Mouse (Mus musculus) megakaryocyte, embryonic 14.5 days (primary cell): ENCODE results near the gene Rpn2. TPM values are rescaled to one million over a fixed set of nuclear protein-coding genes. Genes with fewer than 3 reads are reported as not detected.

Experiments used
- H3K27me3 ChIP-seq: replicated peaks from 2 replicates; pipeline ENCODE3; 2012; ENCODE audit warnings: inconsistent platforms
- H3K36me3 ChIP-seq: replicated peaks from 2 replicates; pipeline ENCODE3; 2012; ENCODE audit warnings: low read length, inconsistent platforms, mixed read lengths
- H3K4me1 ChIP-seq: 2 replicates; pipeline ENCODE4 v1.6.1; 2012; ENCODE audit warnings: inconsistent platforms
- H3K4me3 ChIP-seq: replicated peaks from 2 replicates; pipeline ENCODE3; 2012; ENCODE audit warnings: moderate library complexity, mild to moderate bottlenecking, inconsistent platforms
- H3K9me3 ChIP-seq: 2 replicates; pipeline ENCODE4 v1.6.1; 2012; ENCODE audit warnings: inconsistent platforms
- FLI1 ChIP-seq: IDR thresholded peaks from 2 replicates; pipeline ENCODE4 v1.6.1; 2012; ENCODE audit warnings: low read length, inconsistent platforms, mixed read lengths
- GATA1 ChIP-seq: IDR thresholded peaks from 3 replicates; pipeline ENCODE4 v1.6.1; 2012; ENCODE audit warnings: mixed read lengths, low read length, inconsistent platforms, borderline replicate concordance
- polyA plus RNA-seq: library from polyadenylated mRNA; stranded (reverse); fragments of >175 nt; gene quantifications from 2 replicates; pipeline ENCODE4 v1.2.3, GENCODE M21; 2012; ENCODE audit warnings: low replicate concordance; ENCODE audit not compliant: insufficient read depth

Rpn2 gene
- polyA plus RNA-seq, 1 experiment = 73.1 TPM

- Histone ChIP-seq H3K4me1 (peaks cover 51% of the 10 kb centered on the region), H3K4me3 (no peak overlapping the region), H3K36me3 (no peaks in the 10 kb centered on the region), H3K27me3 (peaks cover 70% of the 10 kb centered on the region), H3K9me3 (no peaks in the 10 kb centered on the region)
- TF ChIP-seq FLI1 = no peak
- no peak for TF ChIP-seq GATA1
Observed at GRCm38 (mm10) chr2:157342328-157342926, 63.6 kb downstream of the Rpn2 start.

GRCm38 (mm10) chr2:157343337-157343736 lies 64.5 kb downstream of the Rpn2 start:
- H3K27me3 ChIP-seq = peaks cover 73% of the 10 kb centered on the region
- no peak overlapping the region for H3K4me3 ChIP-seq
- no peak for TF ChIP-seq GATA1
- no peak for TF ChIP-seq FLI1
- no peaks in the 10 kb centered on the region for H3K9me3 ChIP-seq
- no peaks in the 10 kb centered on the region for H3K36me3 ChIP-seq
- H3K4me1 ChIP-seq = peaks cover 56% of the 10 kb centered on the region

- peaks cover 32% of the 10 kb centered on the region for H3K4me1 ChIP-seq
- no peak within 1 kb of the TSS for H3K4me3 ChIP-seq
- no peaks in the 10 kb centered on the region for H3K9me3 ChIP-seq
- TF ChIP-seq FLI1 (no peak), GATA1 (no peak)
- peaks cover 68% of the 10 kb centered on the region for H3K27me3 ChIP-seq
- H3K36me3 ChIP-seq = no peaks in the 10 kb centered on the region
Observed at GRCm38 (mm10) chr2:157347361-157348159, 68.7 kb downstream of the Rpn2 start, which contains the start of gene Ghrh. Gene Ghrh (minus strand): TSS chr2:157347506.

- Histone ChIP-seq H3K36me3 (no peaks in the 10 kb centered on the region), H3K4me1 (peaks cover 37% of the 10 kb centered on the region), H3K27me3 (peaks cover 56% of the 10 kb centered on the region), H3K4me3 (no peak overlapping the region), H3K9me3 (no peaks in the 10 kb centered on the region)
- TF ChIP-seq FLI1 (no peak), GATA1 (no peak)
Observed at GRCm38 (mm10) chr2:157349121-157349778, 70.4 kb downstream of the Rpn2 start.

- Histone ChIP-seq H3K4me1 (peaks cover 30% of the 10 kb centered on the region), H3K27me3 (peaks cover 24% of the 10 kb centered on the region), H3K4me3 (no peak overlapping the region), H3K9me3 (peaks cover 17% of the 10 kb centered on the region), H3K36me3 (peaks cover 5% of the 10 kb centered on the region)
- TF ChIP-seq GATA1 = no peak
- TF ChIP-seq FLI1 = no peak
Observed at GRCm38 (mm10) chr2:157353183-157353582, 74.4 kb downstream of the Rpn2 start.

GRCm38 (mm10) chr2:157354106-157354505 lies 75.3 kb downstream of the Rpn2 start:
- Histone ChIP-seq H3K4me1 (peaks cover 25% of the 10 kb centered on the region), H3K4me3 (no peak overlapping the region), H3K9me3 (peaks cover 18% of the 10 kb centered on the region), H3K36me3 (peaks cover 5% of the 10 kb centered on the region), H3K27me3 (peaks cover 16% of the 10 kb centered on the region)
- TF ChIP-seq FLI1 = no peak
- no peak for TF ChIP-seq GATA1

DNA sequence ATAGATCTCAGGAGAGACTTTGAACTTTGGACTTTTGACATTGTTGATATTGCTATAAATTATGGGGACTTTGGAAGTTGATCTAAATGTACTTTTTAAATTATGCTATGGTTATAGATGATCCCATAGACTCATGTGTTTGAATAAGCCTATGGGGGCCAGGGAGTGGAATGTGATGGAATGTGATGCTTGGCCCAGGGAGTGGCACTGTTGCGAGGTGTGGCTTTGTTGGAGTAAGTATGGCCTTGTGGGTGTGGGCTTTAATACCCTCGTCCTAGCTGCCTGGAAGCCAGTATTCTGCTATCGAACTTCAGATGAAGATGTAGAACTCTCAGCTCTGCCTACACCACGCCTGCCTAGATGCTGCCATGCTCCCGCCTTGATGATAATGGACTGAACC lies 81.2 kb downstream of the Rpn2 start:
- Histone ChIP-seq H3K4me1 (peaks cover 21% of the 10 kb centered on the region), H3K27me3 (peaks cover 2% of the 10 kb centered on the region), H3K4me3 (no peak overlapping the region), H3K36me3 (peaks cover 5% of the 10 kb centered on the region), H3K9me3 (peaks cover 14% of the 10 kb centered on the region)
- TF ChIP-seq GATA1 (no peak), FLI1 (no peak)

DNA sequence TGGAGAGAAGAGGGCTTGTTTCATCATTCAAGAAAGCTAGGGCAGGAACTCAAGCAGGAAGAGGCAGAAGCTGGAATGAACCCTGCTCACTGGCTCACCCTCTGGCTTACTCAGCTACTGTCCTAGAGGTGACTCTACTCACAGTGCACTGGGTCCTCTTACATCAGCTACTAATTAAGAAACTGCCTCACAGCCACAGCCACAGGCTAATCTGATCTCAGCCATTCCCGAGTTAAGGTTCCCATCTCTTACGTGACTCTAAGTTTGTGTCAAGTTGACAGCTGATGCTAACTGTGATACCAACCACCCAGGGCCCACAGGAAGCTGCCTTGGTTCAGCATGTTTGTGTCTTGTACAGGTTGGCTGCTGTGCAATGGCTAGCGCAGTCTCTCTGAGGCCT lies 84.2 kb downstream of the Rpn2 start:
- H3K9me3 ChIP-seq = peaks cover 3% of the 10 kb centered on the region; the same call in 1 of the 2 replicates
- H3K4me3 ChIP-seq = no peak overlapping the region
- no peak for TF ChIP-seq FLI1
- TF ChIP-seq GATA1 = no peak
- H3K27me3 ChIP-seq = peaks cover 2% of the 10 kb centered on the region
- H3K4me1 ChIP-seq = peaks cover 27% of the 10 kb centered on the region
- H3K36me3 ChIP-seq = no peaks in the 10 kb centered on the region

DNA sequence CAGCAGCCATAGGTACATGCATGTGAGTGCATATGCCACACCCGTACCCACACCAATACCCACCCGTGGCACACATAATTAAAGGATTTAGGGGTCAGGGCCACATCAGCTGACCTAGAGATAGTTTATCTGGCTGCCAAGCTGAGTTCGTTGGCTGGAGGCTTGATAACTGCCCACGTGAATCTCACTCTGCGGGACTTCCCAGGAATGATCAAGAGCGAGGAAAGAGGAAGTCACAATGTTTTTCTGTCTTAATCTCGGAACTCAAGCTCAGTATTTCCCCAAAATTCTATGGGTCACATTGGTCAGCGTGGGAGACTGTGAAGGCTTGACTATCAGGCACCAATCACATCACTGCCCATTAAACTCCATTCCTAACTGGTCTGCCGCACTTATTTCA lies 87.9 kb downstream of the Rpn2 start:
- H3K36me3 ChIP-seq = peaks cover 24% of the 10 kb centered on the region
- peaks cover 57% of the 10 kb centered on the region for H3K4me1 ChIP-seq
- no peak for TF ChIP-seq GATA1
- no peak for TF ChIP-seq FLI1
- no peaks in the 10 kb centered on the region for H3K27me3 ChIP-seq
- H3K9me3 ChIP-seq = no peaks in the 10 kb centered on the region
- peak overlapping the region; percentile 93 for H3K4me3 ChIP-seq

DNA sequence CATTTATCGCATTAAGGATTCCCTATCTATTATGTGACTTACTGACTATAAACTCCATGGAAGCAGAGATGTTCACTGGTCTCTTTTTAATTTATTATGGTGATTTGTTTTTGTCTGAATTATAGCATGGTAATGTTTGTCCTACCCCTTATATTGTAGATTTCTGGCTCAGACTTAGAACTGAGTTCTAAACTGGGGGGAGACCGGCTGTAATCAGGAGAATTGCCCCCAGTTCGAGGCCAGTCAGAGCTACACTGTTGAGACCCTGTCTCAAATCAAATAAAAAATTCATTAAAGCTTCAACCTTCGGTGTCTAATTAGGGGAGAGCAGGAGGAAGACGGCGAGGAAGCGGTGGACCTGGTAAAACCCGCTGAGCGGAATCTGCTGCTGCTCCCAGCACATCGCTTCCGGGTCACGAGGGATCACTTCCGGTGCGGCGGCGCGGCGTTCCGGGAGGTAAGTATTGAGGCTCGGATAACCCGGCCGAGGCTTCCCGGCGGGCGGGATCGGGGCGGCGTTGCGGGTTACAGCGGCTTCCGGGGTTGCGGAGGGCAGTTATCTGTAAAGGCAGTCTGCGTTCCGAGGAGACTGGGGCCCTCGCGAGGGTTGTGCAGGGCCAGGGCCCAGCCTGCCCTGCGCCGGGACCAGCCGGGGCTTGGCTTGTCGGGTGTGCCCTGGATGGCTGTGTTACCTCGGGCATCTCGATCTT lies 88.5 kb downstream of the Rpn2 start, which contains the start of gene Manbal:
TSS of gene Manbal (plus strand) at position 411 of the 710 bp plus-strand sequence.
- Histone ChIP-seq H3K27me3 (no peaks in the 10 kb centered on the region), H3K4me1 (peaks cover 57% of the 10 kb centered on the region), H3K4me3 (peak within 1 kb of the TSS; percentile 93), H3K36me3 (peaks cover 29% of the 10 kb centered on the region), H3K9me3 (no peaks in the 10 kb centered on the region)
- TF ChIP-seq FLI1 (peak; percentile 84; the same call in 1 of the 2 replicates), GATA1 (0 out of 3 replicates have a peak, but pooled peaks have one; percentile 9)
